Mouse (Mus musculus) heart, adult 2 months (tissue): Measurements from ENCODE around the gene Usp30.

ENCODE experiments used
- CTCF ChIP-seq: fragments of 200-600 bp; IDR thresholded peaks from 2 replicates; pipeline ENCODE4 v1.8.1; 2022; ENCODE audit warnings: antibody characterized with exemption, mild to moderate bottlenecking, moderate library complexity
- EP300 ChIP-seq: fragments of 200-500 bp; IDR thresholded peaks from 2 replicates; pipeline ENCODE4 v1.6.1; 2011; ENCODE audit warnings: low read depth, low read length, control low read depth; ENCODE audit not compliant: insufficient read depth
- POLR2A ChIP-seq: fragments of 200-500 bp; IDR thresholded peaks from 2 replicates; pipeline ENCODE4 v1.6.1; 2011; ENCODE audit warnings: mild to moderate bottlenecking, low read depth, low read length, control low read depth; ENCODE audit not compliant: insufficient read depth

DNA sequence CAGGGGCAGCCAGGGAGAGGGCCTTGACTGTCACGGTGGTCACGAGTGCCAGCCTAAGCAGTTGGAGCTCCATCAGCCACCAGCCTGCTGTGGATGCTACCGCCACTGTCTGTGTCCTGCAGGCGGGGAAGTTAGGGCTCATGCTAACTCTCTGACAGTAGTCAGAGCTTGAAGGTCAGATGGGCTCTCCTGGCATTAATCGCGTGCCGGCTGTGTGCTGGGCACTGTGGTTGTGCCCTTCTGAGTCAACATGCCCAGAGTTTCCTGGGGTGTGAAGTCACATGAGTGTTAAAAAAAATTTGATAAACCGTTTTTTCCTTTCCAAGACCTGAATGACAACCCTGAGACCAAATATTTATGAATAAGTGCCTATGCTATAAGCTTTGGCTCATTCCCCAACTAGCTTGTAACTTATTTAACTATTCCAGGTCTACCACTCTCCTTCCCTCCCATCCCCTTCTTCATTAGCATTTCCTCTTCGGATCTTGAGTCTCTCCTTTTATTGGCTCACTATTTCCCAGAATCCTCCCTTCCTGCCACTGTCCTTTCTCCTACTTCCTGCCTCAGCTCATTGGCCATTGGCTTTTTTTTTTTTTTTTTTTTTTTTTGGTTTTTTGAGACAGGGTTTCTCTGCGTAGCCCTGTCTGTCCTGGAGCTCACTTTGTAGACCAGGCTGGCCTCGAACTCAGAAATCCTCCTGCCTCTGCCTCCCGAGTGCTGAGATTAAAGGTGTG is 87.3 kb downstream of the Usp30 start:
- TF ChIP-seq CTCF (no peak), POLR2A (no peak), EP300 (no peak)
